Mouse (Mus musculus) megakaryocyte, embryonic 14.5 days (primary cell): ENCODE measurements around the gene Vkorc1l1.

Experiments
- FLI1 ChIP-seq: IDR thresholded peaks from 2 replicates; pipeline ENCODE4 v1.6.1; 2012; ENCODE audit warnings: low read length, inconsistent platforms, mixed read lengths
- GATA1 ChIP-seq: IDR thresholded peaks from 3 replicates; pipeline ENCODE4 v1.6.1; 2012; ENCODE audit warnings: mixed read lengths, low read length, inconsistent platforms, borderline replicate concordance

- TF ChIP-seq GATA1, result no peak
- TF ChIP-seq FLI1, result no peak
Observed at GRCm38 (mm10) chr5:129924820-129925452, 16.8 kb upstream of the Vkorc1l1 start.
